Mouse (Mus musculus) frontal cortex, postnatal 36 days (tissue): ENCODE data around the gene Mboat2.

Experiments
- DNase-seq, 2 experiments: peaks; one replicate each; pipeline ENCODE4 v3.0.0; 2022; ENCODE audit warnings: low spot score in 2 of 2

Mboat2 gene

GRCm38 (mm10) chr12:25010416-25010815, 179.7 kb downstream of the Mboat2 start:
- DNase-seq: no peak

GRCm38 (mm10) chr12:25011733-25012367, 181.2 kb downstream of the Mboat2 start:
- DNase-seq: no peak

GRCm38 (mm10) chr12:25012555-25013540, 182.2 kb downstream of the Mboat2 start:
- peak; percentile 48 to 61 for DNase-seq
